Mouse (Mus musculus): ENCODE measurements around the gene Olfr819. TPM values are rescaled to one million over a fixed set of nuclear protein-coding genes. Genes with fewer than 3 reads are reported as not detected.
"Not testable (repeated sequence)": the region's sequence is repeated elsewhere in the genome, so short reads cannot be mapped to it uniquely, and the experiment has no call there.

The Olfr819 gene
- polyA plus RNA-seq (2016; fragmentation: Nextera tagmentation; extraction: Ambion mirVana): not detected in 2 replicates

DNA sequence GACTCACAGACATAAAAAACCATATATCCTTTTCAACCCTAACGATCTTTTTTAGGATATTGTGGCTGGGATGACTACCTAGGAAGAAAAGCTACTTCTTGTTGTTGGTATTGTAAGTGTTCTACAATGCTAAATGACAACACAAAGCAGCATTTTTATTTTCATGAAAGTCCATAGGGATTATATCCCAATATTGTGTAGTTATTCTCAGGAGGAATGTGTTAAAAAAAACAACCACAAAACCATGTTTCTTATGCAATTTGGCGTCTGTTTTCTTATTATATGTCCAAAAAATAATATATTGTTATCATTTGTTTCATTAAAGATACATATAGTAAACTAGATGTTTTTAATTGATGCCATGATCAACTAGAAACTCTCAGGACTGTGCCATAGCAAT lies at the start of gene Olfr819:
Gene Olfr819, minus strand, starts transcription at position 101 of the 400 bp plus-strand sequence.
- H3K4me2 ChIP-seq; H3K9ac ChIP-seq; H3K4me1 ChIP-seq (replicated peaks); H3K27ac ChIP-seq (ENCODE audit: poor library complexity, severe bottlenecking); H3K36me3 ChIP-seq; ATAC-seq (ENCODE audit: insufficient number of reproducible peaks, low FRiP score); H3K4me3 ChIP-seq; H3K9me3 ChIP-seq (replicated peaks); H3K27me3 ChIP-seq (replicated peaks): not testable (repeated sequence)
- 58% methylated on average over 2 of the region's 2 CpGs for WGBS

DNA sequence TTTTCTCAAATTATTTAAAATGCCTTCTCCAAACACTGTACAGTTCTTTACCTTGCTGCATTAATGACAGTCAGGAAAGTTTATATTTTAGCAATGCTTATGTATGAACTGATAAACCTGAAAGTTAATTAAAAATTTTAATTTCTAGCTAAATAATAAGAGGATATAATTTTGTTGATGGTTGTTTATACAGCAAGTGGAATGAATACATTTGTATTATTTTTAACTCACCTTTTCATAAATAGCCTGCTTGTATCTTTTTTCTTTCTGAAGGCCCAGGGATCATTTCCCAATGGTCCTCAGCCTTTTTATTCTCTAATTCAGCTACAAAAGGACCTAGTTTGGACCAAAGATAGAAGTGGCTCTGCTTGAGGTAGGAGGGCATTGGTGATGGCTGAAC lies 45.3 kb upstream of the Olfr819 start, which contains the start of gene Olfr820:
Gene Olfr820, plus strand, starts transcription at position 301 of the 400 bp plus-strand sequence.
- no peaks in the 10 kb centered on the region for H3K36me3 ChIP-seq
- no peak within 1 kb of the TSS for H3K4me3 ChIP-seq
- H3K27ac ChIP-seq (ENCODE audit: poor library complexity, severe bottlenecking): no peak within 1 kb of the TSS
- no peak within 1 kb of the TSS for H3K4me2 ChIP-seq
- ATAC-seq (ENCODE audit: insufficient number of reproducible peaks, low FRiP score): no peak
- no peaks in the 10 kb centered on the region for H3K27me3 ChIP-seq (replicated peaks)
- H3K9ac ChIP-seq: no peak within 1 kb of the TSS
- no peaks in the 10 kb centered on the region for H3K9me3 ChIP-seq (replicated peaks)
- no peaks in the 10 kb centered on the region for H3K4me1 ChIP-seq (replicated peaks)

DNA sequence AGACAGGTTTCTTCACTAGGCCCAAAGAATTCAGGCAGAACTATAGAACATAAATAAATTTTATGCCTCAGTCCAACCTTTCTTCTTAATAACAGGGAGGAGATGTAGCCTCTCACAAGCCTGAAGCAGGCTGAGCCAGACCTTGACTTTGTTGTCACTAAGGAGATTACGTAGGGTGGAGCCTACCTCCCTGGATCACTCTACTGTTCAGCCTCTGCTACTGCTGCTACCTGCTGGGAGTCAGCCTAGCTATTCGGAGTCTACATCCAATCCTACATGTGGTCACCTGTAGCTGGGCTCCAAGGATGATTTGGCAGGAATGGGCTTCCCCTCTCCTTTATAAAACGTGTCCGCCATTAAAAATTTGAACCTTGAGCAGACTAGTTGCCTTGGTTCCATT lies 38.3 kb upstream of the Olfr819 start:
- not testable (repeated sequence) for ATAC-seq (ENCODE audit: insufficient number of reproducible peaks, low FRiP score)
- 75% methylated on average over 4 of the region's 4 CpGs for WGBS

DNA sequence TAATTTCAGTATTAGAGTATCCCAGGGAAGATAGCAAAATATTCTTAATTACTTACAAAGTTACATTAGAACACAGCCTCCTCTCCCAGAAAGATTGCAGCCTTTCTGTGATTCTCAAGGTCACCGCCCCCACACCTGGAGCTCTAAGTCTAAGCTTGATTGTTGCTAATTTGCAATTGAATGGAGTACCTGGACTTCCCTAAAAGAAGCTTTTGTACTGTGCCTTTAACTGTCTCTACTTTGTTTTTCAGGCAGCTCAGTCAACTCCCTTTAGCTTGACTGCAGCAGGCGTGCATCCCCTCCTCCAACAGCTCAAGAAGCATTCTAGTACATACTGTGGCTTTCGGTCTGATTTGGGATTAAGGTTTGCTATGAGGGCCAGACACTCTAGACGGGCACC lies 37.0 kb upstream of the Olfr819 start:
- not testable (repeated sequence) for H3K4me3 ChIP-seq; H3K36me3 ChIP-seq; H3K4me1 ChIP-seq (replicated peaks); H3K9ac ChIP-seq; H3K27ac ChIP-seq (ENCODE audit: poor library complexity, severe bottlenecking); H3K4me2 ChIP-seq; H3K9me3 ChIP-seq (replicated peaks); ATAC-seq (ENCODE audit: insufficient number of reproducible peaks, low FRiP score); H3K27me3 ChIP-seq (replicated peaks)
- 66% methylated on average over 4 of the region's 4 CpGs for WGBS

More for the DNA sequence above, 38.3 kb upstream of the Olfr819 start:
- not testable (repeated sequence) for H3K4me3 ChIP-seq; H3K4me2 ChIP-seq; H3K27me3 ChIP-seq (replicated peaks); H3K4me1 ChIP-seq (replicated peaks); H3K27ac ChIP-seq (ENCODE audit: poor library complexity, severe bottlenecking); H3K9ac ChIP-seq; H3K36me3 ChIP-seq; H3K9me3 ChIP-seq (replicated peaks)

DNA sequence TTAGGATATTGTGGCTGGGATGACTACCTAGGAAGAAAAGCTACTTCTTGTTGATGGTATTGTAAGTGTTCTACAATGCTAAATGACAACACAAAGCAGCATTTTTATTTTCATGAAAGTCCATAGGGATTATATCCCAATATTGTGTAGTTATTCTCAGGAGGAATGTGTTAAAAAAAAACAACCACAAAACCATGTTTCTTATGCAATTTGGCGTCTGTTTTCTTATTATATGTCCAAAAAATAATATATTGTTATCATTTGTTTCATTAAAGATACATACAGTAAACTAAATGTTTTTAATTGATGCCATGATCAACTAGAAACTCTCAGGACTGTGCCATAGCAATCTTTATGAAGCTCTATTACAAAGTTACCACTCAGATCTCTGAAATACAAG lies 17.9 kb upstream of the Olfr819 start, which contains the start of gene Gm10310:
Gene Gm10310, minus strand, starts transcription at position 101 of the 400 bp plus-strand sequence.
- no CpG with 5 or more reads among the region's 1 CpGs for WGBS
- not testable (repeated sequence) for H3K4me3 ChIP-seq; ATAC-seq (ENCODE audit: insufficient number of reproducible peaks, low FRiP score); H3K9me3 ChIP-seq (replicated peaks); H3K4me1 ChIP-seq (replicated peaks); H3K36me3 ChIP-seq; H3K27me3 ChIP-seq (replicated peaks); H3K9ac ChIP-seq; H3K4me2 ChIP-seq; H3K27ac ChIP-seq (ENCODE audit: poor library complexity, severe bottlenecking)

DNA sequence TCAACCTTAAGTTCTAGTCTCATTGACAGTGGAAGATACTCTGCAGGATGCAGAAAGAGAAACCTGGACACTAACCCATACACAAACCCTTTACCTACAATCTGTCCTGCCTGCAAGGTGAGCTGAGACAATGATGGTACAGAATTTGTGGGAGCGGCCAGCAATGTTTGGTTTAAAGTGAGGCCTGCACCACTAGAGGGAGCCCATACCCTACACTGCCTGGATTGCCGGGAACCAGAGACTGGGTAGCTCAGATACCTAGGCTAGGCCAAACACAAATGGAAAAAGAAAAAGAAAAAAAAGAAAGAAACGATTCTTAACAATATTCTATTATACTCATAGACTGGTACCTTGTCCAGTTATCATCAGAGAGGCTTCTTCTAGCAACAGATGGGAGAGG lies 14.8 kb upstream of the Olfr819 start:
- no CpG with 5 or more reads among the region's 3 CpGs for WGBS
- H3K36me3 ChIP-seq; H3K27me3 ChIP-seq (replicated peaks); H3K27ac ChIP-seq (ENCODE audit: poor library complexity, severe bottlenecking); H3K9ac ChIP-seq; ATAC-seq (ENCODE audit: insufficient number of reproducible peaks, low FRiP score); H3K4me2 ChIP-seq; H3K4me1 ChIP-seq (replicated peaks); H3K4me3 ChIP-seq; H3K9me3 ChIP-seq (replicated peaks): not testable (repeated sequence)

DNA sequence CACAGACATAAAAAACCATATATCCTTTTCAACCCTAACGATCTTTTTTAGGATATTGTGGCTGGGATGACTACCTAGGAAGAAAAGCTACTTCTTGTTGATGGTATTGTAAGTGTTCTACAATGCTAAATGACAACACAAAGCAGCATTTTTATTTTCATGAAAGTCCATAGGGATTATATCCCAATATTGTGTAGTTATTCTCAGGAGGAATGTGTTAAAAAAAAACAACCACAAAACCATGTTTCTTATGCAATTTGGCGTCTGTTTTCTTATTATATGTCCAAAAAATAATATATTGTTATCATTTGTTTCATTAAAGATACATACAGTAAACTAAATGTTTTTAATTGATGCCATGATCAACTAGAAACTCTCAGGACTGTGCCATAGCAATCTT lies 9.0 kb upstream of the Olfr819 start, which contains the start of gene Olfr247:
Gene Olfr247, minus strand, starts transcription at position 101 of the 400 bp plus-strand sequence.
- H3K4me3 ChIP-seq; H3K4me2 ChIP-seq; H3K36me3 ChIP-seq; H3K27ac ChIP-seq (ENCODE audit: poor library complexity, severe bottlenecking); H3K9me3 ChIP-seq (replicated peaks); H3K27me3 ChIP-seq (replicated peaks); H3K4me1 ChIP-seq (replicated peaks); ATAC-seq (ENCODE audit: insufficient number of reproducible peaks, low FRiP score); H3K9ac ChIP-seq: not testable (repeated sequence)
- no CpG with 5 or more reads among the region's 2 CpGs for WGBS

DNA sequence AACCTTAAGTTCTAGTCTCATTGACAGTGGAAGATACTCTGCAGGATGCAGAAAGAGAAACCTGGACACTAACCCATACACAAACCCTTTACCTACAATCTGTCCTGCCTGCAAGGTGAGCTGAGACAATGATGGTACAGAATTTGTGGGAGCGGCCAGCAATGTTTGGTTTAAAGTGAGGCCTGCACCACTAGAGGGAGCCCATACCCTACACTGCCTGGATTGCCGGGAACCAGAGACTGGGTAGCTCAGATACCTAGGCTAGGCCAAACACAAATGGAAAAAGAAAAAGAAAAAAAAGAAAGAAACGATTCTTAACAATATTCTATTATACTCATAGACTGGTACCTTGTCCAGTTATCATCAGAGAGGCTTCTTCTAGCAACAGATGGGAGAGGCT lies 5.9 kb upstream of the Olfr819 start:
- not testable (repeated sequence) for H3K9me3 ChIP-seq (replicated peaks); ATAC-seq (ENCODE audit: insufficient number of reproducible peaks, low FRiP score); H3K4me2 ChIP-seq; H3K4me1 ChIP-seq (replicated peaks); H3K36me3 ChIP-seq; H3K27ac ChIP-seq (ENCODE audit: poor library complexity, severe bottlenecking); H3K9ac ChIP-seq; H3K27me3 ChIP-seq (replicated peaks); H3K4me3 ChIP-seq
- WGBS: no CpG with 5 or more reads among the region's 3 CpGs

DNA sequence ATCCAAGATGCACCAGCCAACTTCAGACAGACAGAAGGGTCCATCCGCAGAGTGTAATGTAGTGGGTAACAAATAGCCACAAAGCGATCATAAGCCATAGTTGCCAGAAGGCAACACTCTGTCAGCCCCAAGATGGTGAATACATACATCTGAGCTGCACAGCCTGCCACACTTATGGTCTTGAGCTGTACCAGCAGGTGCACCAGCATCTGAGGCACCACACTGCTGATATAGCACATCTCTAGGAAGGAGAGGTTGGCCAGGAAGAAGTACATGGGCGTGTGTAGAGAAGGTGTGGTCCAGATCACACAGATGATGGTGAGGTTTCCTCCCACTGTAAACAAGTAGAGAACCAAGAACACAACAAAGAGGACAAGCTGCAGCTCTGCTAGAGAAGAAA lies 834 bp downstream of the Olfr819 start:
- not testable (repeated sequence) for H3K4me2 ChIP-seq; H3K9ac ChIP-seq; H3K36me3 ChIP-seq; ATAC-seq (ENCODE audit: insufficient number of reproducible peaks, low FRiP score); H3K4me1 ChIP-seq (replicated peaks); H3K9me3 ChIP-seq (replicated peaks); H3K4me3 ChIP-seq; H3K27ac ChIP-seq (ENCODE audit: poor library complexity, severe bottlenecking); H3K27me3 ChIP-seq (replicated peaks)
- WGBS: 89% methylated on average over 2 of the region's 3 CpGs

DNA sequence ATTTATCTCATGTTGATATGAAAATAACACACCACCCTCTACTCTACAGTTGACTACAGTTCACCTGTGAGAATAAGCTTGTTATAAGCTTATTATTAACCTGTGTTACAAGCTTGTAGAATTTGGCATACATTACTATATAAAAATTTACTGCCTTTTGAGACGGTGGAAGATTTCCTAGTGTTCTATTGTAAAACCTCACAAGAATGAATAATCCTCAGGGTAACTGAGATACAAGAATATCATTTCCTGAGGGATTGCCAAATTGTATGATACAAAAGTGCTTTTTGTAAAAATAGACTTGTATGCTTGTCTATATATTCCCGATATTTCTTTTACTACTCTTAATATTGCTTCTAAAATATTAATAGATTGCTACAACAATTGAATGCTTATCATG lies 18.1 kb downstream of the Olfr819 start, which contains the start of gene Olfr818:
Gene Olfr818, minus strand, starts transcription at position 101 of the 400 bp plus-strand sequence.
- no peaks in the 10 kb centered on the region for H3K36me3 ChIP-seq
- H3K4me2 ChIP-seq: no peak within 1 kb of the TSS
- no peak within 1 kb of the TSS for H3K4me3 ChIP-seq
- WGBS: 87% methylated on average over 2 of the region's 2 CpGs
- no peaks in the 10 kb centered on the region for H3K4me1 ChIP-seq (replicated peaks)
- H3K9ac ChIP-seq: no peak within 1 kb of the TSS
- H3K27me3 ChIP-seq (replicated peaks): no peaks in the 10 kb centered on the region
- H3K27ac ChIP-seq (ENCODE audit: poor library complexity, severe bottlenecking): no peak within 1 kb of the TSS
- no peaks in the 10 kb centered on the region for H3K9me3 ChIP-seq (replicated peaks)
- ATAC-seq (ENCODE audit: insufficient number of reproducible peaks, low FRiP score): no peak

DNA sequence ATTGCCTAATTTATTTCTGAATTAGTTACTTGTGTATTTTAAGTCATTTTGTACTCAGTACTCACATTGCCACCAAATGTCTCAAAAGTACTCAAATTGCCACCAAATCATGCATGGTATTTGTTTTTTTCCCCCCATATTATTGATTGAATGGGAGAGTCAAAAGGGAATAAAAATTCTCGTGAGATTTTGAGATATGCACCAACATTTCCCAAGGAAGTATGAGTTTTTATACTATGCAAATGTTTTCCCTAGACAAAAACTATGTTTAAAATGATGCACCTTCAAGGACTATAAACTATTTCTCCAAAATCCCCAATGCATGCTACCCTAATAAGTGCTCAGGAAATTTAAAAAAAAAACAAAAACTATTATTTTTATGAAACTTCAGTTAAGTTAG lies 51.6 kb downstream of the Olfr819 start, which contains the start of gene Olfr816:
Gene Olfr816, minus strand, starts transcription at position 101 of the 400 bp plus-strand sequence.
- no peak for ATAC-seq (ENCODE audit: insufficient number of reproducible peaks, low FRiP score)
- no peak within 1 kb of the TSS for H3K4me3 ChIP-seq

More for the DNA sequence above, 51.6 kb downstream of the Olfr819 start, which contains the start of gene Olfr816:
- Histone ChIP-seq H3K9ac (no peak within 1 kb of the TSS), H3K4me2 (no peak within 1 kb of the TSS), H3K36me3 (no peaks in the 10 kb centered on the region), H3K4me1 (replicated peaks) (no peaks in the 10 kb centered on the region), H3K27ac (ENCODE audit: poor library complexity, severe bottlenecking) (no peak within 1 kb of the TSS), H3K27me3 (replicated peaks) (no peaks in the 10 kb centered on the region), H3K9me3 (replicated peaks) (no peaks in the 10 kb centered on the region)
- 52% methylated on average over 1 of the region's 1 CpGs for WGBS

Measured in heart, embryonic 12.5 days (tissue).